Mouse (Mus musculus) hindbrain, postnatal 0 days (tissue): ENCODE measurements around the gene Cideb. TPM values are rescaled to one million over a fixed set of nuclear protein-coding genes. Genes with fewer than 3 reads are reported as not detected.

Source experiments
- ATAC-seq: fragments of 200-750 bp; cut with Nextera tagmentation; 2 replicates; pipeline ENCODE4 v1.8.0; 2017; ENCODE audit warnings: mild to moderate bottlenecking, moderate TSS enrichment, moderate library complexity
- DNase-seq: peaks from one replicate; pipeline ENCODE4 v3.0.0-alpha.2; 2015; ENCODE audit warnings: low spot score
- H3K27ac ChIP-seq: fragments of 300-500 bp; sonication (generic); 2 replicates; pipeline ENCODE4 v1.5.1; 2014; ENCODE audit warnings: mild to moderate bottlenecking
- H3K27me3 ChIP-seq: fragments of 300-500 bp; sonication (generic); 2 replicates; pipeline ENCODE4 v1.6.1; 2014; ENCODE audit warnings: low read length, mixed read lengths; ENCODE audit not compliant: insufficient read depth
- H3K36me3 ChIP-seq: fragments of 300-500 bp; sonication (generic); 2 replicates; pipeline ENCODE4 v1.6.1; 2014; ENCODE audit warnings: low read length, mixed read lengths; ENCODE audit not compliant: insufficient read depth
- H3K4me1 ChIP-seq: fragments of 300-500 bp; sonication (generic); 2 replicates; pipeline ENCODE4 v1.6.1; 2014; ENCODE audit warnings: antibody characterized with exemption, low read length, mixed read lengths; ENCODE audit not compliant: insufficient read depth
- H3K4me2 ChIP-seq: fragments of 300-500 bp; sonication (generic); 2 replicates; pipeline ENCODE4 v1.6.1; 2014; ENCODE audit warnings: low read depth, mild to moderate bottlenecking, low read length, moderate library complexity, mixed read lengths
- H3K4me3 ChIP-seq: fragments of 300-500 bp; sonication (generic); 2 replicates; pipeline ENCODE4 v1.5.1; 2014; ENCODE audit warnings: low read length
- H3K9ac ChIP-seq: fragments of 300-500 bp; sonication (generic); replicated peaks from 2 replicates; pipeline ENCODE4 v1.6.1; 2014; ENCODE audit warnings: mild to moderate bottlenecking, low read length, moderate library complexity, mixed read lengths
- H3K9me3 ChIP-seq: fragments of 300-500 bp; sonication (generic); 2 replicates; pipeline ENCODE4 v1.6.1; 2016; ENCODE audit warnings: low read length, mixed read lengths
- CTCF ChIP-seq: IDR thresholded peaks from 2 replicates; pipeline ENCODE4 v1.5.1; 2016; ENCODE audit warnings: antibody characterized with exemption, control low read depth, low read depth
- WGBS: fragments of 180-500 bp; shearing (Covaris S2); extraction: QIAGEN DNeasy Blood & Tissue Kit; methylation state at CpG from one replicate; pipeline ENCODE4 v1.1.7; 2014; 5-methylcytosine and 5-hydroxymethylcytosine counted together
- polyA plus RNA-seq: library from polyadenylated mRNA; unstranded; fragments of >200 nt; fragmentation: Nextera tagmentation; extraction: Ambion mirVana; gene quantifications from 2 replicates; pipeline ENCODE4 v1.2.1, GENCODE M21; 2015
- total RNA-seq: library from RNA; depleted of rRNA; stranded (reverse); fragments of >200 nt; gene quantifications from 2 replicates; pipeline ENCODE4 v1.2.3, GENCODE M21; 2014

Cideb gene
- total and polyA plus RNA-seq, 2 experiments from 2014 or later: 0.75 to 1.9 TPM

DNA sequence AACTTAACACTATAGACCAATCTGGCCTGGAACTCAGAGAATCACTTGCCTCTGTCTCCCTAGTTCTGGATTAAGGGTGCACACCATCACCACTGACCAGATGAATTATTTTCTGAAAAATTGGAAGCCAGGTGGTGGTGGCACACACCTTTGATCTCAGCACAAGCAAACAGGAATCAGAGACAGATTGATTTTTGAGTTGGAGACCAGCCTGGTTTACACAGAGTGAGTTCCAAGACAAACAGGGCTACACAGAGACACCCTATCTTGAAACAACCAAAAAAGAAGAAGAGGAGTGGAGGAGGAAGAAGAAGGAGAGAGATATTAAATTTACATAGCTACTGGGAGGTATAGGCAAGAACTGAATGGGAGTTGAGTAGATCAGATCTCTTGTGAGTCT lies 32.0 kb downstream of the Cideb start:
- no peak for DNase-seq
- no peaks in the 10 kb centered on the region for H3K36me3 ChIP-seq
- no peaks in the 10 kb centered on the region for H3K9me3 ChIP-seq
- no peak for TF ChIP-seq CTCF
- H3K27me3 ChIP-seq: no peaks in the 10 kb centered on the region
- no peak overlapping the region for H3K9ac ChIP-seq
- no peak overlapping the region for H3K4me2 ChIP-seq
- H3K4me3 ChIP-seq: no peak overlapping the region
- no peak for ATAC-seq
- H3K4me1 ChIP-seq: peaks cover 10% of the 10 kb centered on the region
- no peak overlapping the region for H3K27ac ChIP-seq

DNA sequence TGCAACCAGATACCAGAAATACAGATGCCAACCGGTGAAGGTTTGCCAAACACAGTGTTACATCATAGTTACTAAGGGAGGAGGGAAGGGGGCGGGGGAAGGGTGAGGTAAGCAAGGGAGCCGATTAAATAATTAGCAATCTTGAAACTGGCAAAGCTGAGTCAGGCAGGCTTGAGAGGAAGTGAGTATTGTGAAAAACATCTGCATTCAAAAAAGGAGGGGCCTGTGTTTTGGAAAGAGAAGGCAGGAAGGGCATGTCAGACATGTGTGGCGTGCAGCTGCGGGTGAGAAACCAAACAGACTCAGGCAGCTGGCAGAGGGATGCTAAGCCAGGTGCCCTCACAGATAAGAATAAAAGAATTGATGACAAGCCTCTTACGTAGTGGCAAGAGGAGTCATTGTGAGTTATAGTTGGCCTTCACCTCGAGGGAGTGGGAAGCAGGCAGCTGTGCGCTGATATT lies 33.8 kb downstream of the Cideb start:
- H3K4me1 ChIP-seq: peaks cover 7% of the 10 kb centered on the region; the same call in 1 of the 2 replicates
- H3K9ac ChIP-seq: no peak overlapping the region
- no peak overlapping the region for H3K4me2 ChIP-seq
- DNase-seq: no peak
- no peaks in the 10 kb centered on the region for H3K27me3 ChIP-seq
- no peak overlapping the region for H3K4me3 ChIP-seq
- no peaks in the 10 kb centered on the region for H3K9me3 ChIP-seq
- no peak overlapping the region for H3K27ac ChIP-seq
- no peak for ATAC-seq
- H3K36me3 ChIP-seq: no peaks in the 10 kb centered on the region
- 70% methylated on average over 8 of the region's 8 CpGs for WGBS
- TF ChIP-seq CTCF: no peak

DNA sequence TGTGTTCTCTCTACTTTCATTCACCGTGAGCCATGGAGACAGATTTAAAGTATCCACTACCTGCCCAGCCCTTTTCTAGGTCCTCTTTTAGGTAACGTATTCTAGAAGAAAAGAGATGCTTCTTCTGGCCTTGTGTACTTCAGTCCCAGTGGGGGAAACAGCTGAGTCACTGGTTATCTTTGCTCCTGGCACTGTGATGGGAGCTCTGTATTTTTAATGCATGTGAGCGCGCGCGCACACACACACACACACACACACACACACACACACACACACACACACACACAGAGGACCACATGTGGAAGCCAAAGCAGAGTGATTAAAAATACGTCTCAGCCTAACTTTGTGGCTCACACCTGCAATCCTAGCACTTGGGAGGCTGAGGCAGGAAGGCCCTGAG lies 34.8 kb downstream of the Cideb start:
- Histone ChIP-seq H3K4me3 (no peak overlapping the region), H3K4me2 (no peak overlapping the region), H3K27ac (no peak overlapping the region), H3K9ac (no peak overlapping the region), H3K27me3 (no peaks in the 10 kb centered on the region), H3K4me1 (peaks cover 6% of the 10 kb centered on the region; the same call in 1 of the 2 replicates), H3K9me3 (no peaks in the 10 kb centered on the region), H3K36me3 (0 out of 2 replicates have a peak, but pooled peaks cover 1% of the 10 kb centered on the region)
- WGBS: 91% methylated on average over 7 of the region's 7 CpGs
- no peak for ATAC-seq
- no peak for DNase-seq
- no peak for TF ChIP-seq CTCF

DNA sequence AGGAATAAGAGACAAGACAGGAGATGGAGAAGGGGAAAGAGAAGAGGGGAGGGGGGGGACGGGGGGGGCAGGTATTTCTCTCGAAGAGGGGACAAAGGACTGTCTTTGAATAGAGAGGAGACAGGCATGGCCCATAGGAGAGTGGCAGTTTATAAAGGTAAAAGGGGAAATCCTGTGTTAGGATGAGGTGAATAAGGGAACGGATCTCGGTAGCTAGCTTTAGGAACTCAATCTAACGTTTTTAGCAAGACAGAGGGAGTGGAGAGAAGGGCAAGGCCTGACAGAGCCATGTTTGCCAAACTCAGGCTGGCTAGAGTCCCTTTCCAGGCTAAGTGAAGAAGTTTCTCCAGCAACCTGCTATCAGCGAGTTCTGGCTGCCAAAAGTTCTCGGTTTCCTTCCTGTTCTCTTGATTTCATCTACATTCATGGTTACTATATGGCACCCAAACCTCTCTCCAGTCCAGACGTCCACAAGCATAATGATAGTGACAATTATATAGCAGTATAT lies 35.8 kb downstream of the Cideb start:
- Histone ChIP-seq H3K9me3 (no peaks in the 10 kb centered on the region), H3K36me3 (0 out of 2 replicates have a peak, but pooled peaks cover 3% of the 10 kb centered on the region), H3K4me3 (peak overlapping the region; percentile 60), H3K27ac (no peak overlapping the region), H3K4me1 (0 out of 2 replicates have a peak, but pooled peaks cover 4% of the 10 kb centered on the region), H3K9ac (no peak overlapping the region), H3K4me2 (peak overlapping the region; percentile 57; the same call in 1 of the 2 replicates), H3K27me3 (no peaks in the 10 kb centered on the region)
- no peak for TF ChIP-seq CTCF
- ATAC-seq: peak; percentile 20
- DNase-seq: no peak
- 45% methylated on average over 8 of the region's 8 CpGs for WGBS

DNA sequence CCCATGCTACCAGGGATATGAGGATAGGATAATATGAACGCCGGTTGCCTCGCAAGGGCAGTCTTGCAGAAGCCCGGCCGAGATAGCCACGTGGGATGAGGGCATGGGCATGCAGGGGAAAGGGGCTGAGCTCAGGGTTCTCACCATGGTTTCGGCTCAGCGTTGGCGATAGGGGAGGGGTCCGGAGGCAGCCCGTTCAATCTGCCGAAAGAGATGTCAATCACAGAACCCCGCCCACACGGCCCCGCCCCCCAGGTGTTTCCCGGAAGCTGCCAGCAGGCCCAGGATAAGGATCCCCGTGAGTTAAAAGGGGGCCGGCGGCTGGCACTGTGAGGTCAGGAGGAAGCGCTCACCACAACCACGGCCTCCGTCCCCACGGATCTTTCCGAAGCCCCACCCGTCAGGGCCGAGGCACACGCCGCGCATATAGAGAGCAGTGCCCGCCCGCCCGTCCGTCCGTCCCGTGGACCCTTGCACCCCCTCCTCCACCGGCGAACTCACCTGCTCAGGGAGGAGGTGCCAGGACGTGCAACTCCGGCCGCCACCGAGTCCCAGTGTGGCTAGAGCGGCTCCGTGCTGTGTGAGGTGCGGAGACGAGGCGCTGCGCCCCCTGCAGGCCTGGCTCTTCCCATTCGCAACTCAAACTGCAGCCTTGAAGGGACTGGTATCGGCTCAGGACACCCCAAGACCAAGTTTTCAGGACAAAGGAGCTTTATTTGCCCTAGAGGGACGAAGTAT lies 36.4 kb downstream of the Cideb start, which contains the start of gene Rabggta:
Gene Rabggta, minus strand, starts transcription at position 564 of the 738 bp plus-strand sequence.
- Histone ChIP-seq H3K9ac (peak within 1 kb of the TSS; percentile 60), H3K4me2 (peak within 1 kb of the TSS; percentile 57), H3K36me3 (0 out of 2 replicates have a peak, but pooled peaks cover 3% of the 10 kb centered on the region), H3K4me1 (0 out of 2 replicates have a peak, but pooled peaks cover 4% of the 10 kb centered on the region), H3K27me3 (no peaks in the 10 kb centered on the region), H3K4me3 (peak within 1 kb of the TSS; percentile 60), H3K27ac (peak within 1 kb of the TSS; percentile 75), H3K9me3 (no peaks in the 10 kb centered on the region)
- WGBS: under 1% methylated on average over 50 of the region's 50 CpGs
- ATAC-seq: peak; percentile 97
- peak; percentile 97 for DNase-seq
- TF ChIP-seq CTCF: peak; percentile 99

DNA sequence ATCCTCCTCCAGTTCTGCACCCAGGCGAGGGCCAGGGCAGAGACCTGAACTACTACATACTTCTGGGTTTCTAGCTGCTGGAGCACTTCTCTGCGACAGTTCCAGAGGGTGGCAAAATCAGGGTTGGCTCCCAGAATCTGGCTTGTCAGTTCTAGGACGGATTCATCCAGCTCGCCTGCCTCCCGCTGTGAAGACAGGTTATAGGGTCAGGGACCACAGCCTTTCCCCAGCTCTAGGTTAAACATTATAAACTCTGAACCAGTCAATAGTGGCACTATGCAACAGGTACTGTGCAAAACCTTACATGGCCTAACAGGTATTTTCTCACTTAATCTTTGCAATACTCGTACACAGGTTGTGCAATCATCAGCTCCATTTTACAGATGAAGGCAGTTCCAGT lies 37.2 kb downstream of the Cideb start:
- Histone ChIP-seq H3K36me3 (0 out of 2 replicates have a peak, but pooled peaks cover 3% of the 10 kb centered on the region), H3K27ac (peak overlapping the region; percentile 75; the same call in 1 of the 2 replicates), H3K4me2 (peak overlapping the region; percentile 57), H3K4me1 (0 out of 2 replicates have a peak, but pooled peaks cover 4% of the 10 kb centered on the region), H3K9ac (peak overlapping the region; percentile 60; the same call in 1 of the 2 replicates), H3K4me3 (peak overlapping the region; percentile 60), H3K27me3 (no peaks in the 10 kb centered on the region), H3K9me3 (no peaks in the 10 kb centered on the region)
- TF ChIP-seq CTCF: no peak
- WGBS: 69% methylated on average over 6 of the region's 6 CpGs
- no peak for DNase-seq
- ATAC-seq: no peak
